Mouse (Mus musculus): ENCODE data around the gene Wnt5b.
A peak's percentile ranks its signal among the peaks of the same experiment; 100 is the strongest.

Gene Wnt5b

DNA sequence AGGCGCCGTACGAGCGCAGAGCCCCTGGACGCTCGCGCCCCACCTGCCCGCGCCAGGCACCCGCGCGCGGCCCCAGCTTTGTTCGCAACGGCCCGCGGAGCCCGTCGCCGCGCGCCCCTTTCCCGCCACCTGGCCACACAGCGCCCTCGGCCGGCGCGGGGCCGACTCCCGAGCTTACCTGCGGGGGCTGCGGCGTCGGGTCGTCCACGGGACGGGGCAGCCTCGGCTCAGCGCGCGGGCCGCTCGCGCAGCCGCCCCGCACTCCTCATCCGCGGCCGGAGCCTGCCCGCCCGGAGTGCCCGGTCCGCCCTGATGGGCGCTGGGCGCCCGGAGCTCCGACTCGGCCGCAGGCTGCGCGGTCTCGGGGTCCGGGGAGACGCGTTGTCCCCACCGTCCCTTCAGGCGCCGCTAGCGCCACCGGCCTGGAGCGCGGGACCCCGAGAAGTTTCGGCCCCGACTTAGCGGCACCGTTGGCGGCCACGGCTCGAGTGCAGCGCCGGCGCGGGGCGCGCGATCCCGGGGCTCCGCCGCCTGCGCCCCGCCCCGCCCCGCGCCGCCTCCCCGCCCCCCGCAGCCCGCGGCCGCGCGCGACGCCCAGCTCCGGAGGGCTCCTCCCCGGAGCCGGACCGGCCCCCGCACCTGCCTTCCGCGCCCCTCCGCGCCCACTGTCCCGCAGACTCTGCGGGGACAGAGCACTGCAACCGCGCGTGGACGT is at the start of gene Wnt5b:
Gene Wnt5b, minus strand, starts transcription at position 545 of the 715 bp plus-strand sequence.
- DNase-seq = no peak

DNA sequence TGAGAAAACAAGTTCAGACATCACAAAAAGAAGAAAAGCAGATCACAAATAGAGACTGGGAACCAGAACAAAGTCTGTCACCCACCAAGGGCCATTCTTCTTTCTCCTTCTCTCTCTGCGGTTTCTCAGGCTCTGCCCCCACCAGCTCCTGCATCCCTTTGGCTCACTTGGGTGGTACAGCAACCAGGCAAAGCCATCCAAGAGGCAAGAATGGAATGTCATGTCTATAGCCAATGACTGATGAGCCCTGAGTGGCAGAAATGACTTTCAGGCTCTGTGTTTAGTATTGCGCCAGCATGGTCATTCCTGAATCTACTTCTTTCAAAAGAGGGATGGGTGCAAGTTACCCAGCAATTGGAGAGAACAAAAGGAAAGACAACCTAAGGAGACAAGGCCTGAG is 46.7 kb upstream of the Wnt5b start:
- no peak for DNase-seq

- no peak for DNase-seq
Observed at GRCm38 (mm10) chr6:119587897-119588296, 43.8 kb upstream of the Wnt5b start.

DNA sequence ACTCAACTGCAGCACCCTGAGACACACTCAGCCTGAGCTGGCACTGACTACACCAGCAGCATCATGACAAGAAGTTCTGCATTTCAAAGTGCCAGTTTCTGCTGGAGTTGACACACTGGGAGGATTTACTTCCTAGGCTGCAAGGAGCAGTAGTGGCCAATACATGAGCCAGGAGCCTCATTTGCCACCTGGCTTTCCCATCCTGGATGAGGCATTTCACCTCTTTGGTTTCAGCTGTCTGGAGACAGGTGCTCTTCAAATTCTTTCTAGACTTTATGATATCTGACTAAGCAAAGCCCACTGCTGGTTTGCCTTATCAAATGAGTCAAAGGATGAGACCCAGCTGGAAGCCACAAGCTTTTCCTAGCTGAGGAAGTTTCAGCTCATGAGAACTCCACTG is 43.3 kb upstream of the Wnt5b start:
- DNase-seq = no peak

DNA sequence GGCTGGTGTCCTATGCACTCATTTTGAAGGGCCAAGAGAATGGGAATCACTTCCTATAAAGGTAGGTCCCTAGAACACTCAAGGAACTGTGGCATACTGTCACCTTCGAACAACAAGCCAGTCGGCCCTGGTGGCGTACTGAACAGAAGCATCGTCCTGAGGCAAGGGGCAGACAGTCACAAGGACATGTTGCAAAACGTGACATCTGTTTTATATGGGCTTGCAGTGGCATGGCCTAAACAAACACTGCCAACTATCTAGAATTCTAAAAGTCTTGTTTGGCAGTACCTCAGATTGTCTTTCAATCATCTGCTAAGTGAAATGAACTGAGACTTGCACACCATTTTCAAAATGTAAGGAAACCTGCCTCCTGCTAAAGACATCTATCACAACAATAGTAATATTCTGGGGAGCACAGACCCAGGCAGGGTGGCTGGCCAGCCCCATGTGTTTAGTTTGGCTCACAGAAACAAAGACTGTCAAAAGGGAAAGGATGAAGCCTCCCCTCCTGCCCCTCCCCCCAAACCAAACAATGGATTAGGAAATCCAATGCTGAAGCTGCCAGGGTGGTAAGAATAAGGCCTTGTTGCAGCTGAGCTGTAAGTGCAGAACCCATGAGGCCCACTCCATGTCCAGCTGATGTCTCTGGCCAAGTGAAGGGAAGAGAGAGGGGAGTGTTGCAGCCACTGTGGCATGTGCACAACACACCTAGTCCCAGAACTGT is 41.7 kb upstream of the Wnt5b start:
- DNase-seq = peak; percentile 27

DNA sequence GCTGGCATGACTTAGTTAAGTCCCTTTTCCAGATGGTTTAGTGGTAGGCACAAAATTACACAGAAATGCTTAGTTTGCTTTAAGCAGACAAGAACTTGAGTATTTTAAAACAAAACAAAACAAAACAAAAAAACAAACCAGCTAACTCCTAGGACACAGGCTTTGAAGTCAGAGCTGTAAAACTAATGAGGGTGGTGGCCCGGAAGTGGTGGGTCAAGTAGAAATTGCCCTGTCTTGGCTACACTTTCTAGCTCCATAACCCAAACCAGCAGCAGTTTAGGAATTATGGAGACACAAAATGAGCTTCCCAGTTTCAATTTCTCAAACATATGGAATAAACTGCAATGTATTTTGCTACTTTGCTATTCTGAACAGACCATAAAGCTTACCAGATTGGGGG is 39.9 kb upstream of the Wnt5b start:
- no peak for DNase-seq

DNA sequence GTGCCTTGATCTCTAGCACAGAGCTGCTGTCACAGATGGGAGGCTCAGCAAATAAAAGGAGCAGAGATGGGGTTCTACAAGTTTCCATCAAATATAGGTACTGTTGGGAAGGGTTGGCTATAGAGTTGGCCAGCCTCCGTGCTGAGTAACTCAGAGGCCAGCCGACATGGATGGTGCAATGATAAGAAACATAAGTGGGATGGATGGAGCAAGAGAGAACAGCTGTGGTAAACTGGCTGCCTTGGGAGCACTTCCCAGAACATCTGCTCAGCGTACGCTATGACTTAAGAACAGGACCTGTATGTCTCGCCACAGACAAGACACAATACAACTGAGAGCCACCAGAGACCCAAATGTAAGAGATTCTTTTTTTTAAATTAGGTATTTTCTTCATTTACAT is 39.0 kb upstream of the Wnt5b start:
- DNase-seq = no peak

- no peak for DNase-seq
Observed at GRCm38 (mm10) chr6:119576706-119577105, 32.6 kb upstream of the Wnt5b start.

DNA sequence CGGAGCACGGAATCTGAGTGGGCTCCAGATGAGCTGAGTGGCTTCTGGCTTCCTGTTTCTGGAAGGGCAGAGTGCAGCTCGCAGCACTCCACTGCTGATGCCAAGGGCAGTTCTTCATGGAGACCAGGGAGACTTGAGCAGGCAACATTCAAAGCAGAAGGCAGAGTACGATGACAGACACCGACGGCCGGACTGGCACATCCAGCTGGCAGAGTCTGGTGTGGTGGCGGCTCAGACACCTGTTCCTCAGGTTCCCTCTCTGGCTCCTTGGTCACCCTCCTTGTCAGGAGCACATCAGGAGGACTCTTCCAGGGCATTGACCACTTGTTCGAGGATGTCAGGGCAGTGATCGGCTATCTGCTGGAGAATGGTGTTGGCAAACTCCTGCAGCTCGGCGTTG is 31.2 kb upstream of the Wnt5b start:
- no peak for DNase-seq

GRCm38 (mm10) chr6:119572296-119572695 is 28.1 kb upstream of the Wnt5b start:
- DNase-seq = no peak

DNA sequence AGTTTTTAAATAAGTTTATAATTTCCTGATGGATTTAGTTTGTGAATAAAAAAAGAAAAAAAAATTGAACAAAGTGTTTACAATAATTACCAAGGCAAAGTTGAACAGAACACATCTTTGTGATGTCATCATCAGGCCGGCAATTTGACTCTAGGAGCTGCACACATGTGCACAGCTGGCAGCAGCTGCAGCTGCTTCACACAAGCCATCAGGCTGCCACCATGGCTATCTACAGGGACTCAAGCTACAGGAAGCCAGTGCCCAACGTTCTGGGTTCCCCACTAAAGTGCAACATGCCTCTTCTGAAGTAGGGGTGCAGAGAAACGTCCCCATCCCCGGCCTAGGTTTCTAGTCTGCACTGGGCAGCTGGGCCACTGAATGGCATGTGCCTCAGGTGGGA is 26.6 kb upstream of the Wnt5b start:
- DNase-seq = no peak

DNA sequence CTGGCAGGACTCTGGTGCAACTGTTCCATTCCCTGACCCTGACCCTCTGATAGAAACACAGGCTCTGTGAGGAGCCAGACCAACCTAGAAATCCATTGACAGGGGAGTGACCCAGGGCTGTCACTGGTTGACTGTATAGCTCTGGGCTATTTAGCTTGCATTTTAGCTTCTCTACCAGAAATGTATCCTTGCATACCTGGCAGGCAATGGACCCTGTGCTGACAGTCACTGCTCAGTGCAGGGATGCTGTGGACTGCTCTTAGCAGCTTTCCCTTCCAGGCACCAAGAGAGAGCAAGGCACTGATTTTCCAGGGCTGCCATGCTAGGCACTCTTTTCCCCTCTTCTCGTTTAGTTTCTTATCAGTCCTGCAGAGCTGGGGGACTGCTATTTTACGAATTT is 24.2 kb upstream of the Wnt5b start:
- no peak for DNase-seq

- no peak for DNase-seq
Observed at GRCm38 (mm10) chr6:119565451-119566379, 21.6 kb upstream of the Wnt5b start.

DNA sequence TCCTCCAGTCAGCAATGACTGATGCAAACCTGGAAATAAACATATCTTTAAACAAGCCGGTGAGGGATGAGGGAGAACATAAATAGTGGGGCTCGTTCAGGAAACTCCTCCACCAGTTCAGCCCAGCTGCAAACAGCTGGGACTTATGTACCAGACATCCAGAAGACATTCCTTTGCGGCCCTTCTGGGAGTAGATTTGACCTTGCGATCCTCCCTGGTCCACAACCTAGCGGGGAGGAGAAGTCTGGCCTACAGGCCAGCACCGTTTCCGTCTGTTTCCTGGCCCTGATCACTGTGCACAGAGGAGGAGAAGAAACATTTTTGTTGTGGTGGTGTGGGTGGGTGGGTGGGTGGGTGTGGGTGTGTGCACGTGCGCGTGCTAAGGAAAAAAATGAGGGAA is 18.4 kb upstream of the Wnt5b start:
- no peak for DNase-seq

- no peak for DNase-seq
Observed at GRCm38 (mm10) chr6:119558855-119559254, 14.7 kb upstream of the Wnt5b start.

DNA sequence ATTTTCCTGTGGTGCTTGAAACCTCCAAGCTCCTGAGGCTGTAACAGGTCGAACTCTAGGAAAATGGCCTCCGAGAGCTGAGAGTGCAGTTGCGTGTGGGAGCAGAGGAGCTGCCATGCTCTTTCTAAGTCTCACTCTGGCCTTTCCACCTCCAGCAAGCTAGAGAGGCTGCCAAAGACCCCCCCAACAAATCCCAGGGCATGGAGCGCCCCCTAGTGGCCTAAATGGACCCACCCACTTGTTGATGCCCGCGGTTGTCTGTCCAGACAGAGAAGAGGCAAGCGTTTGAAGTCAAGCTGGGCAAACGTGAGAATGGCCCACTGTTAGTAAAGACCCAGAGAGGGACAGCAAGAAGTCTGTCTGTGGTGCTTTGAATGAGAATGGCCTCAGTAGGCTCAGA is 10.3 kb upstream of the Wnt5b start:
- DNase-seq = peak; percentile 14

GRCm38 (mm10) chr6:119544518-119544864 is 344 bp upstream of the Wnt5b start:
- DNase-seq = no peak

DNA sequence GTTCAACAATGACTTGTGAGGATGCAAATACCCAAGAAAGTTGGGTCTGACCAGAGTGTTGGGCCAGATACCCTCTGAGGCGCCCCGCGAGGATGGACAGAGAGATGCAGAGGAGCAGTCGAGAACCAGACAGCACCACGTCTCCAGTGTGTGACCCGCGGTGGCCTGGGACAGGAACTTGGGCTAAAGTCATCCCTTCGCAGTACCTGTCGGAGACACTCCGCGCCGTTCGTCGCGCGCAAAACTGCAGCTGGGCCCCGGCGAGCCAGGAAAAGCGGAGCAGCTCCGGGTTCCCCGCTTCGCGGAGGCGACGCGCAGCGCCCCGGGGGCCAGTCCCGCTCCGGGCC is 718 bp downstream of the Wnt5b start:
- no peak for DNase-seq

GRCm38 (mm10) chr6:119535867-119536266 is 8.3 kb downstream of the Wnt5b start:
- no peak for DNase-seq

DNA sequence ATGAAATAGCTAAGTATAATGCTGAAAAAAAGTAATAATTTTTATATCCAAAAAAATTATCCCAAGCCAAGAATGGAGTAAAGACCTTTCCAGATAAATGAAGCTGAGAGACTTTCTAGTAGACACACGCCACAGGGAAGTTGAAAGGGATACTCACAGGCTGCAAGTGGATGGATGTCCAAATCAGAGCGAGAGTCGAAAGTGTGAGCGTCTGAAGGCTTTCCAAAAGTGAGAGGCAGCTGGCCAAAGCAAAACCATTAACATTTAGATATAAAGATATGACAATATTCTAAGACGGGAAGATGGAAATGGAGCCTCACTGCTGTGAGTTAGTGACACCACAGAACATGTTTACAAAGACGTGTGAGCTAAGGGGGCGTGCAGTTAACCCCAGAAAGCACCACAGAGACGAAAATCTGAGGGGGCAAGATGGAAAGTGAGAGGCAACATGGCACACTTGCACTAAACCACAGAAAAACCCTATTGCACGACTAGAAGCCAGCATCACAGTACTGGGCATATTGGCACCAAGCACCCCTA is 10.9 kb downstream of the Wnt5b start:
- DNase-seq = no peak

DNA sequence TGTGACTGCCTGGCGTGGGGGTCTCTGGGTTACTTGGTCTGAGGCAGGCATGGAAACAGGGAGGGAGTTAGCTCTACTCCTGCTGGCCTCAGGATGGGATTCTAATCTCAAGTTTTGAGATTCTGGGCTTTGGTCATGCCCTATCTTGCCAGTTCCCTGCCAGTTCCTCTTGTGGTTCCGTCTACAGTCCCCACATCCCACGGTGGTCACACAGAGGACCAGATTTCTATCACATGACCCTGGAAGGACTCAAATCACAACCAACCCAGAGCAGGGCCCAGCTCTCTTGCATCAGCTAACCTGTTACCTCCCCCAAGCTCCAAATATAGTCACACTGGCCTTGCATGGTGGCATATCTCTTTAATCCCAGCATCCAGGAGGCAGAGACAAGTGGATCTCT is 14.5 kb downstream of the Wnt5b start:
- no peak for DNase-seq

DNA sequence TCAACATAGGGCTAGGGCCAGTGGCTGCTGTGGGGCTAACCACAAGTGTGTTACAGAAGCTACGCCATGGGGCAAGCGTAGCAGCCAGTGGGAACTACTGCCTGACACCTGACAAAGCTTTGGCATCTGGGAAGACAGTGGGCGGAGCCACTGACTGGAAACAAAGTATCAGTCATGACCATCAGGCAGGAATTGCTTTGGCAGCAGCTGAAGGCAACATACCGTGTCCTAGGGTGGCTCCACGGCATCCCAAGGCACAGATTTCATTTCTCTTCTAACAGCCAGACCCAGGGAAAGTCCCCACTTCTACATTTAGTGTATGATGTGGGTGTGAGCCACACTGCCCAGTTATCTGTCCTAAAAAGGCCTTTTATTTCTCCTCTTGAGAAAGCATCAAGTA is 17.6 kb downstream of the Wnt5b start:
- DNase-seq = no peak

DNA sequence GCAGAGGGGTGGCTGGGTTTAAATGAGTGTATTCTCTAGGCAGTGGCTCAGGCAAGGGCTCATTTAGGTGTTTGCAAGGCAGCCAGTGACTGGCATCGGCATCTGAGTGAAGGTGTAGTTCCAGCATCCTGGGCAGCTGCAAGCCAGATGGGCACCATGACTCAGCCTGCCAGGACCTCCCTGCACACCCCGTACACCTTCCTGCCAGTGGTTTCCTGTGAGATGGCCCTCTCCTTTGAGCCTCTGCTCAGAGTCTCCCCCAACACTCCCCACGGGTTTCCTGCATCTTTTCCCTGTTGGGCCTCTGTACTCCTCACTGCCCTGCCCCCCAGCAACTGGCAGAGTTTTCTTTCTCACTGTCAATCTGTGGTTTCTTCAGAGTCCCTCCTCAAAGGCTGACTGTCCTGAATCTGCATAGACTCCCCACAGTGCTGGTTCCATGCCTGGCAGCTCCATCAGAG is 22.2 kb downstream of the Wnt5b start:
- DNase-seq = no peak
